Mouse (Mus musculus): ENCODE data around the gene Cnnm4.

Gene Cnnm4

DNA sequence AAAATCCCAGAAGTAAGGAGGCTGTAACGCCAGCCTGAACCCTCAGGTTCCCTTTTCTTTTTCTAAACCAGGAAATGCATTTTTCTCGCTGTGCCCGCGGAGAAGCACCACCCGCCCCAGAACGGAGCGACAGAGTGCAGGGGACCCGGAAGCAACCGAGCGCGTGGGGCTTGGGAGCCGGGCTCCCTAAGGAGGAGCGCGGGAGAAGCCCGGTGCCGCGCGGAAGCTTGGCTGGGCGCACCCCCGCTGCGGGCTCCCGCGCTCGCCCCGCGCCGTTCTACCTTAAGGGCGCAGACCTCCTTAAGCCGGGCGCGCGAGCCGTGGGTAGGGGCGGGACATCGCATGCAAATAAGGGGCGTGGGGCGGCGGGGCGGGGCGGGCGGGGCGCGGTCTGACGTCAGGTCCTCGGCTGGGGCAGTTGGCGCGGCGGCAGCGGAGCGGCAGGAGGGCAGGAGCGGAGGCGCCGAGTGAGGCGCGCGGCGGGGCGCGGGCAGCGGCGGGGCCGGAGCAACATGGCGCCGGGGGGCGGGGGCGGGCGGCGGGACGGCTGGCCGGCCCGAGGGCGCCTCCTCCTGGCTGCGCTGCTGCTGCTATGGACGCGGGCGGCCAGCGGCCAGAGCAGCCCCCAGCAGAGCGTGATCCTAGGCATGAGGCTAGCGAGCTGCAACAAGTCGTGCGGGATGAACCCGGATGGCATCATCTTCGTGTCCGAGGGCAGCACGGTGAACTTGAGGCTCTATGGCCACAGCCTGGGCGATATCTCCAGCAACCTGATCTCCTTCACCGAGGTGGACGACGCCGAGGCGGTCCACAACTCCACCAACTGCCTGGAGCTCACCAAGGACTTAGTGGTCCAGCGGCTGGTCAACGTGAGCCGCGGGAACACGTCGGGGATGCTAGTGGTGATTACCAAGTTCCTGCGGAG is at the start of gene Cnnm4:
Cnnm4 (plus strand) TSS at position 440 of the 925 bp plus-strand sequence.
- DNase-seq (ENCODE audit: extremely low read depth, low read depth) = no peak

GRCm38 (mm10) chr1:36429511-36429910 is 41.9 kb upstream of the Cnnm4 start:
- DNase-seq (ENCODE audit: extremely low read depth, low read depth) = no peak

DNA sequence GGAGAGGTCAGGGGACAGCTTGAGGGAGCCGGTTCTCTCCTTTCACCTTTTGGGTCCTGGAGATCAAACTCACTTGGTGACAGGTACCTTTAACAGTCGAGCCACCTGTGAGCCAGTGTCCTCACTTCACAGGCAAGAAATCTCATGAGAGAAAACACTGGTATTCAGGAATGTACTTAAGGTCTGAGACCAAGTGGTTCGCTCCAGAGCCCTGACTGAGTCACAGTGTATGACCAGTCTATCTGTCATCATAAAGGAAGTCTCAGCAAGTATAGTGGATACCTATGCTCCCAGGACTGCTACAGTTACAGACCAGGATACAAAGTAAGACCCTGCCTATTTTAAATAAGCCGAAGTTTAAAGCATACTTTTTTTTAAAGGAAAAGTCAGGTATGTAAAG is 38.4 kb upstream of the Cnnm4 start:
- no peak for DNase-seq (ENCODE audit: extremely low read depth, low read depth)

DNA sequence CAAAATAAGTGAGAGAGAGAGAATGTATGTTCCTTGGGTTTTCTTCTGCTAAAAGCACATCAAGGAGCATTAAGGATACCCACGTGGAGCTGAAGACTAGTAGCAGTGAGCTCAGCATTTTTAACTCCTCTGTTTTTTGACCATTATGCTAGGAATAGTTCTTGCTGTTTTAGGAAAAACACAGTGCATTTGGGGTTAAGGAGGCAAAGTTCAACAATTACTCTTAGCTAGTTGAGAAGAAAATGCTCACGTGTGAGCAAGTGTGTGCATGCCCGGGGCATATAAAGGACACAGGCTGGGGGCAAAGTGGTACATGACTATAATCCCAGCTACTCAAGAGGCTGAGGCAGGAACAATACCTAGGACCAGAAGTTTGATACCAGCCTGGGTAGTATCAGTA is 37.8 kb upstream of the Cnnm4 start:
- no peak for DNase-seq (ENCODE audit: extremely low read depth, low read depth)

DNA sequence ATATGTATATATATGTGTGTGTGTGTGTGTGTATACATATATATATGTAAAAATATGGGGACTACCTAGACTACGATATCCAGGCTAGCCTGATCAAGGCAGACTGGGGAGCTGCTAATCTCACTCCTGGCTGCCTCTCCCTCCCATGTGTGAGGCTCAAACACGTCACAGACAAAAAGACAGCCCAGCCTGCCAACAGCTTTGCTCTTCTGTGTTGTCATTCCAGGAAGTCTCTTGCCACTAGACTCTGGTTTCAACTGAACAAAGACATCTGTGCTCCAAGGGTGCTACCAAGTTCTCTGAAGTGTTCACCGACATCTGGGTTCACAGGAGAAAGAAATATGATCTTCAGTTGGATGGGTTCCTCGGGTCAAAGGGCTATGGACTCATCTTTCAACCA is 36.3 kb upstream of the Cnnm4 start:
- no peak for DNase-seq (ENCODE audit: extremely low read depth, low read depth)

- DNase-seq (ENCODE audit: extremely low read depth, low read depth) = no peak
These were observed 34.9 kb upstream of the Cnnm4 start for GRCm38 (mm10) chr1:36436515-36436914.

DNA sequence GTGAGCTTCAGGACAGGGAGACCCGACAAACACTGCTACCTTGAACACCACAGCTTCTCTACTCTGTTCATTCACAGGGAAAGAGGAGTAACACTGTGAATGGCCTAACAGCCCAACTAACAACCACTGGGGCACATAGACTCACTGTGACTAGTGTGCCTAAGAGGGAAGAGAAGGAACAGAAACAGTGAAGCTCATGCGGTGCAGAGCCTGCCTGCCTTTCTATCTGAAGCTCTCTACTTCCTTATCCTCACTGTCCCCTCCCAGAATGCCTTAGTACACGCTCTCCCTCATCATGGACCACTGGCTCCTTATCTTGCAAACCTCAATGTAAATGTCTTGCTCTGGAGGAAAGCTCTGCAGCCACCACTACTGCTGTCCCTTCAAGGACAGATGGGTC is 34.2 kb upstream of the Cnnm4 start:
- no peak for DNase-seq (ENCODE audit: extremely low read depth, low read depth)

DNA sequence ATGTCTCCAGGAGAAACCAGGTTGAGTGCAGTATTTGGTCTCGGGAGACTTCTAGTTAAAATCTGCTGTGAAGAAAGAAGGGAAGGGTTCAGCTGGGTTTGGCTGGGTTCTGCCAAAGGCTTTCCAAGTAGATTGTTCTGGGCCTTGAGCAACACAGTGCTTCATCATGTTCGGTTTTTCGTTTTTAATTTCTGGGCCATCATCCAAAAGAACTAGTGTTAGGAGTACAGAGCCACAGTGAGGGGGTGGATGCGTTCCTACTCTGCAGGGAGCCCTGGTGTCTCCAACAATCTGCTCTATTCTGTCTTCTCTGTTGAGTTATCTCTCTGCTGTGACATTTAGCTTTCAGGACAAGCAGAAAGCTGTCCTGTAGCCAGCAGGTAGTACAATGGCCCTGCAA is 30.3 kb upstream of the Cnnm4 start:
- DNase-seq (ENCODE audit: extremely low read depth, low read depth) = no peak

- DNase-seq (ENCODE audit: extremely low read depth, low read depth) = peak; percentile 93
These were observed 26.7 kb upstream of the Cnnm4 start, which contains the start of gene Lman2l for GRCm38 (mm10) chr1:36444471-36445464. Gene Lman2l (minus strand): TSS chr1:36445271.

DNA sequence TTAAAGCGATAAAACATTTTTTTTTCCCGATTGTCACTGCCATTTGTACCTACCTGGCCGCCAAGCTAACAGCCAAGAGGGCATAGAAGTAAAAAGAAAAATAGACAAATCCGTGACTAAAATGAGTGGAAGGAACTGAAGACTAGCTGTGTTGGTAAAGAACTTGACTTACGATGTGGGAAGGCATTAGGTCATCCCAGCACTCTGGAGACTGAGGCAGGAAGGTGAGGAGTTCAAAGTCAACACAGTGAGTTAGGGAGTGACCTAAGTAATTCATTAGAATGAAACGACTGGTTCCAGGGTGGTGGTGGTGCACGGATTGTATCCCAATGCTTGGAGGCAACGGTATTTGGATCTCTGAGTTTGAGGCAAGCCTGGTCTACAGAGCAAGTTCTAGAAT is 25.9 kb upstream of the Cnnm4 start:
- DNase-seq (ENCODE audit: extremely low read depth, low read depth) = no peak

DNA sequence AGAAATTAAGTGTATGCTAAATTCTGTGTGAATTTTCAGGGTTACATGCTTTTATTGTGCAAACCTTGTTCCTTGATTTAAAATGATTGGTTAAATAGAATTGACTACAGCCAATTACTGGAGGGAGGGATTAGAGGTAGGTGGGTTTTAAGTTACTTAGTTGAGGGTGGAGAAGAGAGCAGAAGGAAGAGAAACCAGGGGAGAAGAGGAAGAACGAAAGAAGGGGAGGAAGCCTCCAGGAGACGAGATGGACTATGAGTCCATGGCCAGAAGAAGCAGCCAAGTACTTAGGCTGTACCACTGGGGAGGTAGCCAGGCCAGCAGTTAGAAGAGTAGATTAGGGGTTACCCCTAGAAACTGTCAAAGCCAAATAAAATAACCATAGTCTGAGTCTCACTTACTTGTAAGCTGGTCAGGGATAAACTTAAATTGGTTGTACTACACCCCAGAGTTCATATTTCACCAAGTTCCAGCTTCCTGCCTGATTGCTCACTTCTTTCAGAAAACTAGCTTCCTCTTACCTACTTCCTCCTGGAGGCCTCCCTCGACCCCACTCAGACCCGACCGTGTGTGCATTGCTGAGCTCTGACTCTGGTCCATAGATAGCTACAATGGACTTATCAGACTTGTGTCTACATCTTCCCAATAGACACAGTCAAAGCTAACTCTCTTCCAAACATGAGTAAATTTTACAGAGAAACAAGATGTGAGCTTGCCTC is 25.2 kb upstream of the Cnnm4 start:
- DNase-seq (ENCODE audit: extremely low read depth, low read depth) = peak; percentile 59

- DNase-seq (ENCODE audit: extremely low read depth, low read depth) = no peak
These were observed 24.6 kb upstream of the Cnnm4 start for GRCm38 (mm10) chr1:36446841-36447240.

DNA sequence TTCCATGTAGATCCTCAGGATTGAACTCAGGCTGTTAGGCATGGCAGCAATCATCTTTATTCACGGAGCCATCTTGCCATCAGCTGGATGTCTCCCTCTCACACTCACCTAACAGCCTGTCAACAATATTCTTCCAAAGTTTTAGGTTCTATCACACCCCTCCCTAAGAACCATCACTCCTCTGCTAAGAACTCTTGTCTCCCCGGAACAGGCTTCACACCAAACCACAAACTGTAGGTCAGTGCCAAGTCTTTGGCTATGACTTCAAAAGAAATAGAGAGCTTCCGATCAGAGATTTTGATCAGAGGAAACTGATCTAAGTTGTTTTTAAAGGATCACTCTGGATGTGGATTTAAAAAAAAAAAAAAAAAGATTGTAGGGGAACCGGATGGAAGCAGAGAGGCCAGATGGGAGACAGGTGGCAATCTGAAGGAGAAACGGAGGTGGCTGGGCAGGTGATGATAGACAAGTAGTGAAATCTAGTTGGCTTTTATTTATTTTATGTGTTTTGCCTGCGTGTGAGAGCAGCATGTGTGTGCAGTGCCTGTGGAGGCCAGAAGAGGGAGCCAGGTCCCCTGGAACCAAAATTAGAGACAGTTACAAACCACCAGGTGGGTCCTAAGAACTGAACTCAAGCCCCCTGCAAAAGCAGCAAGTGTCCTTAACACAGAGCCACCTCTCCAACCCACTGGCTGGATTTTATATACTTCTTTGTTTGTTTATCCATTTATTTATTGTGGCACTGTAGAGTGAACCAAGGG is 17.2 kb upstream of the Cnnm4 start:
- no peak for DNase-seq (ENCODE audit: extremely low read depth, low read depth)

GRCm38 (mm10) chr1:36457388-36458014 is 13.9 kb upstream of the Cnnm4 start:
- DNase-seq (ENCODE audit: extremely low read depth, low read depth) = no peak

DNA sequence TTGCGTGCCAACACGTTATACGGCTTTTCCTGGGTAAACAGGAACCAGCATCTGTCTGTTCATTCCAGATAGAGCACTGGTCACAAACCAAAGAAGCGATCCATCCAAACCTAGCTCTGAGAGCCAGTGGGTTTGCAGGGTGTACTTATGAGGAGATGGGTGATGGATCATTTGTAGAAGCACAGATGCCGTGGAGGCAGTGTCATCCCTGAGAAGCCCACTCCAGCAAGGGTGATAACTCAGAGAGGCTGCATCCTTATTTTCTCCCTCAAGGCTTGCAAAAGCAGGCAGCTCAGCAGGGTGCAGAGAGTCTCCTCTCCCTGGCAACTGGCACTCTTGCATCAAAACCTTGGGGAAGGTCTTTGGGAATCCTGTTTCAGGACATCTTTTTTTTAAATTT is 13.3 kb upstream of the Cnnm4 start:
- DNase-seq (ENCODE audit: extremely low read depth, low read depth) = no peak

- no peak for DNase-seq (ENCODE audit: extremely low read depth, low read depth)
These were observed 9.6 kb upstream of the Cnnm4 start for GRCm38 (mm10) chr1:36461829-36462228.

DNA sequence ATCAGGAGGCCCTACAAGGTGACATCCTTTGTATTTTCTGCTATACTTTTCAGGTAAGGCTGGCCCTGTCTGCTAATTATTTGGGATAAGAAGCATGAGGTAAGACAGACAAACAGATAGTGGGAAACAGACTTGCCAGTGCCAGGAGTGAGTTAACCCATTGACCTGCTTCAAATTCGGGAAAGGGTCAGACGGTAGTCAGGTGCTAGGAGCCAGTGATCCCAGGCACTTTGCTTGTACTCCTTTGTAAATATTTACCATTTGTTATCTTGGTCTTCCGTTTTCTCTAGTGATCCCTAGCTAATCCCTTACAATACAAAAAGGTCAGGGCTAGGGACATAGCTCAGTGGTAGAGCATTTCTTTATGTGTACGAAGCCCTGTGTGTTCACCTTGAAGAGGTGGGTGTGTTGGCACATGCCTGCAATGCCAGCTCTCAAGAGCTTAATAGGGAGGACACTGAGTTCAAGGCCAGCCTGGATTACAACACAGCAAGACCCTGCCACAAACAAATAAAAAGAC is 5.7 kb upstream of the Cnnm4 start:
- DNase-seq (ENCODE audit: extremely low read depth, low read depth) = no peak

- no peak for DNase-seq (ENCODE audit: extremely low read depth, low read depth)
These were observed 4.0 kb upstream of the Cnnm4 start for GRCm38 (mm10) chr1:36467446-36467845.

GRCm38 (mm10) chr1:36469811-36470444 is 1.5 kb upstream of the Cnnm4 start:
- no peak for DNase-seq (ENCODE audit: extremely low read depth, low read depth)

GRCm38 (mm10) chr1:36472106-36472440 is 653 bp downstream of the Cnnm4 start:
- no peak for DNase-seq (ENCODE audit: extremely low read depth, low read depth)

Data from MEL-GATA-1-ER (cell line).